Mouse (Mus musculus) layer of hippocampus, adult 9-11 months (tissue): ENCODE results near the gene Tmod4.
"Not testable (repeated sequence)": the region's sequence is repeated elsewhere in the genome, so short reads cannot be mapped to it uniquely, and the experiment has no call there.

Experiments
- DNase-seq: peaks from one replicate; pipeline ENCODE4 v3.0.0; 2022

Gene Tmod4

DNA sequence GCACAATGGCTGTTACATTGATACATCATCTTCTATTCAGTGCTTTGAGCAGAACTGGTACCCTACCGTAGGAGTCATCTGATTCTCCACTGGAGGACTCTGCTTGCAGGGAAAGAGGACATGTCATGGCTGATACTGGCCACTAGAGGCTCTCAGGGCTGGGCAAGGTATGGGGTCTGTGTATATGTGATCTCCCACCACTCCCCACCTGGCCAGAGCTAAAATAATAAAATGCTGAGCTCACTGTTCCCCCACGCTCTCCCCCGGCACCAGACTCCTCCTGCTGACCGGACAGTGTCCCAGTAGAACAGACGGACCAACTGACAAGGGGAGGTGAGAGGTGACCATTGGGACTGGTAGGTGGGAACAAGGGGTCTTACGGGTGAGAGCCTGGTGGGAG, at the start of gene Tmod4:
Gene Tmod4, plus strand, starts transcription at position 231 of the 400 bp plus-strand sequence.
- DNase-seq: no peak

DNA sequence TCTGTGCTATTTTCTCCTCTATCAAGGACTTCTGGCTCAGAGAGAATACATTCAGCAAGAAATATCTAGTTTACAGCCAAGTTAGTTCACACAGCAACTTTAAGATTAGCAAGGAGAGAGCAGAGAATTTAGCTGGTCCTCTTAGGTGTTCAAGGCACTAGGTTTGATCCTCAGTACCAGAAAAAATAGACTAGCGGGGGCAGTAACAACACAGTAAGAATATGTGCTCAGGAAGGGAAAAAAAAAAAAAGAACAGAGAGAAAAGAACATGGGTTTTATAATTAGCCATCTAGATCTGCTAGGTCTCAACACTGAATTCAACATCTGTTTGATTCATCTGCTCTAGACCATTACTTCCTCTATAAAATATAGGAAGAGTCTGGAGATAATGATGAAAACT, 36.2 kb upstream of the Tmod4 start:
- no peak for DNase-seq

DNA sequence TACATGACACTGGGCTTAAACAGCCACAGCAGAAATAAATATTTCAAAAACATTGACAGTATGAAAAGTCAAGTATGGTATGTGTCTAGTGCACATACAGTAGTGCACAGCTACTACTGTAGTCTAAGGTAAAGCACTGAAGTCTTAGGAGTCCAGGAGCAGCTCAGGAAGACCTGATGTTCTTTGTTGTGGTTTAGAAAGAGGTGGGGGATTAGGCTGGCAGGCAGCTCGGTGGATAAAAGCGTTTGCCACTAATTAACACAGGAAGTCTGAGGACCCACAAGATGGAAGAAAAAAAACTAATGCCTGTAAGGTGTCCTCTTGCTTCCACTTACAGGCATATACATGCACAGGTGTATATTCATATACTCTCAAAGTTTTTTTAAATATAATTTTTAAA, 23.4 kb upstream of the Tmod4 start:
- no peak for DNase-seq

DNA sequence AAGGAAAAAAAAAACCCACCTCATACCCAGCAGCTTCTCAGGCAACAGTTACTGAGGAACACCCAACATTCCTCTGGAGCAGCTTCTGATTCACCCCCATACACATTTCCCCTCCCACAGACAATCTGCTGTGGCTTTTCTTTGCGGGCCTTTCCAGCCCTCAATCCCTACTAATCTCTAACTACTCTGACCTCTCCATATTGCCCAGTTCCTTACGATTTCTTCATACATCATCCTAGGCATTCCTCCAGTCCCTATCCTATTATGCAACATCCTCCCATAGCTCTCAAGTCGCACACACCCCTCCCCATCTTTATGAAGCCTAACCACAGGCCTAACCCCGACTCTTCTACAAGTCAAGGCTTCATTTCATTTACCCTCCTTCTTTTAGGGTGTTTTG, 19.2 kb upstream of the Tmod4 start:
- peak; percentile 75 for DNase-seq

DNA sequence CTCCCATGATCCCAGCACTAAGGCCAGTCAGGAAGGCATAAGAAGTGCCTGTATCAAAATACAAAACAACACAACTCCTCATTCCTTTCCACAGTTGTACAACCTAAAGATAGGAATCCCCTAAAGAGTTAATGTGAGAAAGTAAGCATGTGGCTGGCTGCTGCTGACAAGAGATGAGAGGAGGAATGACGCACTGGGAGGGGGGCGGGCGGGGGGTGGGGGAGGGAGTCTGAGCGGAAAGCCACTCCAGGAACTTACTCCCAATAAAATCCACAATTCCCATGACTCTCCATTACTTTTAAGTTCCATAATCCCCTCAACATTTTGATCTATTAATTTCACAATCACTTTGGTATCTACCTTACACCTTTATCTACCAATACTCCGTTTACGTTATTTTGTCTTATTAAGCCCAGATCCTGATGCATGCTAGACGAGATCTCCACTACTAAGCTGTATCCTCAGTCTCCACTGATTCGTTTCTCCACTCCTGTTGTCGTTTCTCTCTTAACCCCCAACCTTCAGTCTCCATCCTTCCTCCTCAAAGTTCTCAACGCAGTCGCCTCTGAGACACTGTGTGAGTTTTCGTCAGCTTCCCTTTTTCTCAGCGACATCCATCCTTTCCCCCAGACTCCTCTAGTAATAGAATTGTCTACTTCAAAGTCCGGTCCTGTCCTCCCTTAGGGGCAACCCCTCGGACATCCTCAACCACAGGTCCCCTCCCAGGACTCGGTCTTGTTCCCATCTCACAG, 18.5 kb upstream of the Tmod4 start:
- DNase-seq: no peak

DNA sequence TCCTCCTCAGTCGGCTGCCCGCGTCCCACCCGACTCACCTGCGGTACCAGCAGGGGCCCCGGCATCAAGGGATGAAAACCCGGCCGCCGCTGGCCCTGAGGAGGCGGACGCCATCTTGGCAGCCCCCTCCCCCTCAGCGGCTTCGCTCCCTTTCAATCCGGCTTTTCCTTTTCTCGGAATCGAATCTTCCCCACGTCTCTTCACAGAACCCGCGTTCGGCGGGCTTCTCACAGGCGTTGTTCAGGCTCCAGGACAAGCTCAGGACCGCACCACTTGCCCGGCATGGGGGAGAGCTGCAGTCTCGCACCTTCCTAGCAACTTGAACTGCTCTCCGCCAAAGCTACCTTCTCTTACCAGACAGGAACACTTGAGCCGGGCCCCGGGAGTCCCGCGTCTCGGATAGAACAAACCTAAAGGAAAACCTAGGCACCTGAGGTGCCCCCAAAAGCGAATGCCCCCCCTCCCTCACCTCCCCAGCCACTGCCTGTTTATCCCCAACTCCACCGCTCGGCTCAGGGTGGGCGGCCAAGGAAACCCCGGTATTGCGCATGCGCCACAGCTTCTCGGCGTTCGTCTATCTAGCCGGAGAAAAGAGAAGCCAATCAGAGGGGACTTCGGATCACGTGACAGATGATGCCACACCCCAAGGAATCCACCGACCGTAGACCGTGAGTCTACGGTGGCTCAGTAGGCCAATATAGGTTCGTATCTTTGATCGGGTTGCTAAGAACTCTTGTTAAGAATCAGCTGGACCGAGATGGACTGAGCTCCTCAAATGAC, 17.7 kb upstream of the Tmod4 start, which contains the start of gene Pip5k1a:
Gene Pip5k1a, minus strand, starts transcription at position 593 of the 780 bp plus-strand sequence.
- peak; percentile 97 for DNase-seq

DNA sequence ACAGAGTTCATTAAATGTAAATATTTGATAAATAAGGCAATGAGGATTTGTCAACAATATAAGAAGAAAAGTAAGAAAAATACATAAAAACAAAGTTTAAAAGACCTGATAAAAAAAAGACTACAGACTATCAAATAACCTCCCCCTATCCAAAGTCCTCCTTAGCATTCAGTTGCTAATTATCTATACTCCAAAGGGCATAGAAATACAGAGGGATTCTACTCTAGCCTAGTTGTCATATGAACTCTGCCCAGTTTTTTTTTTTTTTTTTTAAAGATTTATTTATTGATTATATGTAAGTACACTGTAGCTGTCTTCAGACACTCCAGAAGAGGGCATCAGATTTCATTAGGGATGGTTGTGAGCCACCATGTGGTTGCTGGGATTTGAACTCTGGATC, 17.0 kb upstream of the Tmod4 start:
- not testable (repeated sequence) for DNase-seq

DNA sequence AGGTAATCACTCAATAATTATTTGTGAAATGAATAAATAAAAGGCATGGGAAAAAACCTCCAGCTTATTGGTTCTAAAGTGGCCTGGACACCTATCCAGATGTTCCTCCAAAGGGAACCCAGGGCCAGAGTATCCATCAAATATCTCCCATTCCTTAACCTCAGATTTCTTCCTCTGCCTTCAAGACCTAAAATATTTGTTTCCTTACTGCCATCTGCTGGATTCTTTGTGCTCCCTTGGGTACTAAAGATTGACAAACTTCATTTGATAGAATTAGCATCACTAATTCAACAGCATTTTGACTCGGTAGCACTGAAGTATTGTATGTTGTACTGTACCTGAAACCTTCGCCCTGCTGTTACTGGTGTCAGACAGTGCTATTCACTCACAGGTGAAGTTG, 16.4 kb upstream of the Tmod4 start:
- DNase-seq: no peak

DNA sequence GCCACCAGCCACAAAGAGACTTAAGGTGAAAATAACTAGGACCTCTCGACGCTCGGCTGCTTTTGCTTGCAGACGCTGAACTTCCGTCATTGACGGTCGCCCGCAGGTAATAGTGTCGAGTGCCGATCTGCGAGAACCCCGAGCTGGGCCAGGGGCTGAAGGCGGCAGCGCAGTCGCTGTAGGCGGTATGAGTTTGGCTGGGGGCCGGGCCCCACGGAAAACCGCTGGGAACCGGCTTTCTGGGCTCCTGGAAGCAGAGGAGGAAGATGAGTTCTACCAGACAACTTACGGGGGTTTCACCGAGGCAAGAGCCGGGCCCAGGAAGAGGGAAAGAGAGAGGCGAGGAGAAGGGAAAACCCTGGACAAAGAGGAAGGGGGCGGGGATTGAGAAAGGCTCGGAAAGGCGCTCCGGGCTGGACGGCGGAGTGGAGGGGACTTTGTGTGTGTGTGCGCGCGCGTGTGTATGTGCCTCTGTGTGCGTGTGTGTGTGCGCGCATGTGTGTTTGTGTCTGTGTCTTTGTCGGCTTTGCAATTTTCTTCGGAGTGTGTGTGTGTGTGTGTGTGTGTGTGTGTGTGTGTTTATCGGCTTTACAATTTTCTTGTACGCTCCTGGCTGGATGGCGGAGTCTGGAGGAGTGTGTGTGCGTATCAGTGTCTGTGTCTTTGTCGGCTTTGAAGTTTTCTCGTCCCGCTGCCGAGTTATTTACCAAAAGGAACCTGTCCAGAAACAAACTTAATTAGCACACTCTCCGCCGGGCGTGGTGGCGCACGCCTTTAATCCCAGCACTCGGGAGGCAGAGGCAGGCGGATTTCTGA, 13.2 kb upstream of the Tmod4 start, which contains the start of gene Vps72:
Gene Vps72, plus strand, starts transcription at position 112 of the 816 bp plus-strand sequence.
- peak; percentile 89 for DNase-seq

DNA sequence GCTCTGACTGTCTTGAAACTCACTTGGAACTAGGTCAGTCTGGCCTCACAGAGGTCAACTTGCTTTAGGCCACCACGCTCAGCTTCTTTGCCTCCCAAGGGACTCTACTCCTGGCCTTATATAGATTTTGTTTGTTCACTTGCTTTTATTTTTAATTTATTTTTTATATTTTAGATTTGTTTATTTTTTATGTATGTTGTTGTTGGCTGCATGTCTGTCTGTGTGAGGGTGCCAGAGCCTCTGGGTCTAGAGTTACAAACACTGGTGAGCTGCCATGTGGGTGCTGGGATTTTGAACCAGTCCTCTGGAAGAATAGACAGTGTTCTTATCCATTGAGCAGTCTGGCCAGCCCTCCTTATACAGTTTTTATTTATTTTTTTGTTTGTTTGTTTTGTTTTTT, 11.5 kb upstream of the Tmod4 start:
- DNase-seq: no peak

DNA sequence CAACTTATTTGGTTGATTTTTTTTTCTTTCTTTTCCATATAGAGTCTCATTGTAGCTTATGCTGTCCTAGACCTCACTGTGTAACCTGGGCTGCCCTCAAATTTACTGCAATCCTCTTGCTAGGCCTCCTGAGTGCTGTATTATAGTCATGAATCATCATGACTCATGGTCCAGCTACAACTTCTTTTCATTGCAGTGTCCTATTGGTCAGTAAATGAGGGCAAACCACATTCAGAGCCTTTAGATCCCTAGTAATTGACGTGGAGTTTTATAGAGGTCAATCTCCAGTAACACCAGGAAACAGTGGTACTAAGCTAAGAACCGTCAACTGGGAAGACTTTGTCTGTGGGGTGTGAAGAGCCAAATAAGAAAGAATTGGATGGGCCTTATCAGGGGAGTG, 6.5 kb upstream of the Tmod4 start:
- DNase-seq: no peak

DNA sequence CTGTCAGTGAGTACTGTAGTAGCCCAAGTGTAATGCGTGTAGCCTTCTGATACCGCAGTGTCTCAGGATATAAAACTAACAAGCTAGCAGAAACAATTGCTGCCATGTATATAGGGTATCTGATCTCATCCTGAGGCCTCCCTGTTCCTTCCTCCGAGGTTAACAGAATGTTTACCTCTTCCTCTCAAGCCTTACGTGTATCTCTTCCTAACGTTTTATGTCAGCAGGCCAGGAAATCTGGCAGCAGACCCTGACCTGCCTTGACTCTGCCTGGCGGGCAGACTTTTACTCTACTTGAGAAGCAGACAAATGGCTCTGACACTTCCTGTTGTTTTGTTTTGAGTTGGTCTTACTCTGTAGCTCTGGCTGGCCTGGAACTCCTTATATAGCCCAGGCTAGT, 2.7 kb upstream of the Tmod4 start:
- DNase-seq: no peak

DNA sequence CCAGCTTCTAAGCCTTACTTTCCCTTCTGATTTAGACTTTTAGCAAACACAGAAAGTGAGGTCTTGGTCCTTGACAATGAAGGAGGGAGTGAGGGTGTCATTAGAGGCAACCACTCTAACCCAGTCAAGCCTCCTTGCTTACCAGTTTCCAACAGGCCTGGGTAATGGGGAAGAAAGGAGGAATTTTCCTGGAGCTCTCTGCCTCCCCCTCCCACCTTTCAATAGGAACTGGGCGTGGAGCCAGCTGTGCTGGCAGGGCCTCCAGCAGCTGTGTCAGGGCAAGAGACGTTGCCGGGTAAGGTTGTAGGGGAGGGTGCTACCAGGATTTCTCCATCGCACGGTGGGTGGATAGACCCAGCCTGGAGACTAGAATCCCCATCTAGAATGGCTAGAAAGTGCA, 696 bp downstream of the Tmod4 start:
- DNase-seq: no peak

DNA sequence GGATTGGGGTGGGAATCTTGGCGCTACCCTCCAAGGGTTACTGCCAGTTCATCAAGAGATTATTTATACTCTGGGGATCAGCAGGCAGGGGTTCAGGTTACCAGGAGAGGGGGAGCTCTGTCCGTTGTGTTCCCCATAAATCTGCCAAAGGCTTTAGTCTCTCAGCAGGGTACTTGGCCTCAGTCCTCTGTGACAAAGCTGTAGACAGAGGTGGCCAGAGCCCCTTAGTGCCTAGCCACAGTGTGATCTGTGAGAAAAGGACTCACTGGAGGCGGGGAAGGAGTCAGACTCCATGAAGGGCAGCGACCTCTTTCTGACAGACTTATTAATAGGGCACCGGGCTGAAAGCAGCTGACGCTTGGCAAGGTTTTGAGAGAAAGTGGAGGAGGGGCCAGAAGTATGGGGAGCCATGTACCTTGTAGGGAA, 5.0 kb downstream of the Tmod4 start:
- no peak for DNase-seq

DNA sequence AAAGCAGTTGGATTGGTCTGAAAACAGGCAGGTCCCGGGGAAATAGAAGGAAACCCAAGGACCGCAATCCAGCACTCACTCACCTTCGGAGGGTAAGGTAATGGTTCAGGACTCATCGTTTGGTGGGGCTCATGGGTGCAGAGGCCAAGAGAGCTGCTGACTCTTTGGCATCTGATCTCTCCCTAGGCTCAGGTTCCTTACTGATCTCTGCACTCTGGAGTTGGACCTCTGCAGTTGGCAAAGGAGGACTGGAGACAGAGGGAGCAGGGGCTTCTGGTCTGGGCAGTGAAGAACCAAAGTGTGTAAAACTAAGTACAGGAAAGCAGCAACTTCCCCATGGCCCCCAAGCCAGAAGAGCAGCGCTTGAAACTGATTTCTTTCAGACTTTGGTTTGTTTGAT, 5.8 kb downstream of the Tmod4 start:
- no peak for DNase-seq

DNA sequence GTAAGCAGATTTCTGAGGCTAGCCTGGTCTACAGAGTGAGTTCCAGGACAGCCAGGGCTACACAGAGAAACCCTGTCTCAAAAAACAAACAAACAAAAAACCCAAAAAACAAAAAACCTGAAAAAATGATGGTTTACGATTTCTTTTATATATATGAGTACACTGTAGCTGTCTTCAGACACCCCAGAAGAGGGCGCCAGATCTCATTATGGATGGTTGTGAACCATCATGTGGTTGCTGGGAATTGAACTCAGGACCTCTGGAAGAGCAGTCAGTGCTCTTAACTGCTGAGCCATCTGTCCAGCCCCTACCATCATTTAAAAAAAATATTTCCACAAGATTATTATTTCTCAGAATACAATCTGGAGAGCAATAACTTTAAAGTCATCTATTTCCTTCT, 8.1 kb downstream of the Tmod4 start:
- not testable (repeated sequence) for DNase-seq

DNA sequence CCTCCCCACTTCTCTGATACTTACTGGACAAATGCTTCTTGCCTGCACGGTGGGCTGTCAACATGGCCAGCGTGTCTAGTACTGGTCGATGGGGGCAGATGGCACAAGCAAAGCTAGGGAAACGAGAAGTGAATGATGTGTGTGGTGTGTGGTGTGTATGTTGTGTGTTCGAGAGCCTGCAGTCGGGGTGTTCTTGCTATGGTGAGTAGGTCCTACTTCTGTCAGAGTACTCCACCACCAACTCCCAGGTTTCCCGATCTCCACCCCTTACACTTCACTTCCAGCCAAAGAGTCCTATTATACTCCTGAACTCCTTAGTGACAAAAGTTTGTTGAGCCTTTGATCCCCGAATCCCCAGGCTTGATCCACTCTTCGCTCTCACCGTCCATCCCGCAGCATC, 8.9 kb downstream of the Tmod4 start:
- no peak for DNase-seq

DNA sequence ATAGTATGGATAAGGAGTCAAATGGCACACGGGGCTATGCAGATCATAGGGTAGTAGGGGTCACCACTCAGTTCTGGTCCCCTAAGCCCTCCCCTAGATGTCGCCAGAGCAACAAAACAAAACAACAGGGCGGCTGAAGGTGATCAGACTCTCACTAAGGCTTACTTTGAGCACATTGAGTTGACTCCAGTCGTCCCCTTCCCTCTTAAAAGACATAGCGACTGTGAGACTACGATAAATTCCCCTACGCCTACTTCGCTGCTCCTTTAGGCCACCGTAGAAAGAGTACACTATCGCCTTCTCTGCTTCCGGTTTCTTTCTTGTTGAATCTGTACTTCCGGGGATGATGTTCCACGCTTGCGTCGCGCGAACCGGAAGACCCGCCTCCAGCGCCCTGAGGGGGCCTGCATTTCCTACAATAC, 9.4 kb downstream of the Tmod4 start, which contains the start of the genes Scnm1 and Lysmd1:
Gene Scnm1, minus strand, starts transcription at position 332 of the 422 bp plus-strand sequence.
Gene Lysmd1, plus strand, starts transcription at position 409 of the 422 bp plus-strand sequence.
- DNase-seq: peak; percentile 97

DNA sequence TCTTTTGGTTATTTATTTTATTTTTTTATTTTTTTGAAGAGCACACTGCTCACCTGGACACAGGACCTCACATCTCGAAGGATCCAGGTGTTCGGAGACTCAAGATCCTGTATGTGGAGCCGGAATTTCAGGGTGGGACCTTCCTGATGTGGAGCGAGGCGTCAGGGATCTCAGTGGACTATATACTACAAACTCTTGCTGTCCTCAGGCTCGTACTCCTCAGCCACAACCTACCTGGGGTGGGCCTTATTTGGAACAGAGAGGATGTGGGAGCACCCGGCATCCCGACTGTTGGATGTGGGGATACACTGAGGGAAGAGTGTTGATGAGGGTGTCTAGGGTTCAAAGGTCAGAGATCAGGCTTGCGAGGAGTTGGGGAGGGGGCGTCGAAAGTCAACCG, 9.9 kb downstream of the Tmod4 start:
- not testable (repeated sequence) for DNase-seq

DNA sequence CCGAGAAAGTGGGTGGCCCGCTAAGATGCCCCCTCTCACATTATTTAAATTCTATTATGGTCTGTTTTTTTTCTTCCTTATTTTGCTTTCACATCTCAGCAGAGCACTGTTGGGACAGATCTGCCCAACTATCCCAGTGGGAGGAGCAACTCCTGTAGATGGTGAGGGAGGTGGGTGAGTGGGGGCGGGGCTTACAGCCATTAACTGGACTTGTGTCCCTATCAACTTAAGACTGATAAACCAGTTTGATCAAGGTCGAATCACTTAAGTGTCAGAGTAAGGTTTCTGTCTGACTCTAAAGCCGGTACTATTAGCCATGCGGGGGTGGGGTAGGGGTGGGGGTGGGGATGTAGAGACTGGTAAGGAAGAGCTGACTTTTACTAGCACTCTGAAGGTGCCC, 10.7 kb downstream of the Tmod4 start:
- DNase-seq: peak; percentile 78

DNA sequence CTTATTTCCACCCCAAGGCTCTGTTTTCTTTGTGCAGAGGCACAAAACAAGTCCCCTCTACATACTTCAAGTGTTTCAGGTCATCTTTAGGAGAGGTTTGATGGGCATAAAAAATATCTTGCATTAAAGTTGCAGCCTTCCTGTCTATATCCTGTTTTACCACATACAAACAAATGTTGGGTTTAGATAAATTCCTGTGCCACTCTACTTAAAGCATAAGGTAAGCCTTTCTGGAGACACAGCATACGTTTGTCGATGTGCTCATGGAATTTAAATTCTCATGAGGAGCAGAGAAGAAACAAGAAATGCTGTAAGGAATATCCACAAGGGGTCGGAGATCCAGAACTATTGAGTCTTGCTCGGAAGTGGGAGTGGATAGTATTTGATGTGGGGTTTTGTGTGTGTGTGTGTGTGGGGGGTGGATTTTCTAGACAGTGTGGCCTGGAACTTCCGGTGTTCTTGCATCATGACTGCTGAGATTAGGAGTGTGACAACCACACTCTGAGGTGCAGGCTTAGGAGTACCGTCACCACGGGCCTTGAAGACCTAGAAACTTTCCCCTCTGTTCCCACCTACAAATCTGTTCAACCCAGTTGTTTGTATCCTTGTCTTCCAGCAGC, 11.3 kb downstream of the Tmod4 start:
- no peak for DNase-seq

DNA sequence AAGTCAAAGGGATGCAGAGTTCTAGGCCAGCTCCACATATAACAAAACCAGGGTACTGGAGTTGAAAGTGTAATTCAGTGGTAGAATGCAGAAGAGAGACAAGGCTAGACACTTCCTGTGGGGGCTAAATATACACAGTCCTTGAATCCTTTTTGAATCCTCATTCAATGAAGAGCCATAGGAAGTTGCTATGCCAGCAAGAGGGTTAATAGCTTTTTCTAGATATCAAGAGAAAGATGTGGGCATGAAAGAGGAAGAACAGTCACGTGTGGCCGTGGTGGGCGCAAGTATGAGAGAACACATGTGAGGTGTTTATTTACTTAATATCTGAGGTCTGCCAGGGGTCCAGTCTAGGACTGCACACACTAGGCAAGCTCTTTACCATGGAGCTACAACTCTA, 12.1 kb downstream of the Tmod4 start:
- no peak for DNase-seq
